Mouse (Mus musculus): ENCODE data around the gene Stx6.
A peak's percentile ranks its signal among the peaks of the same experiment; 100 is the strongest.

Stx6 gene

DNA sequence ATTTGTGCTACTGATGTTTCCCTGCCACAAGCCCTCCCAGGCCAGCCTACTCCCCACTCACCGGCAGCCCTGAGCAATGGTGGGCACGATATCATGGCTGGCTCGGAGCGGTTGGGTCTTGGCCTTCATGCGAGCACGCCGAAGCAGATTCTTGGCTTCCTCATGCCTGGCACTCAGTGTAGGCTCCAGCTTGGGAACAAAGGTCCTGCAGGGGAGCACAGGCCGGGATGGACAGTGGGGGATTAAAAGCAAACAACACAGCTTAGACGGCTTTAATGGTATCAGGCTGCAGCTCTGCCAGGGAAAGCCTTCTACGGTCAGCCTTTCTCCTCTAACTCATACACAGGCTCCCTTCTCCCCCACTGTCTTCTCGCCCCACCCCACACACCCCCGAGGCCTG, 73.9 kb downstream of the Stx6 start:
- DNase-seq (ENCODE audit: extremely low read depth, insufficient read length, low spot score) = no peak

DNA sequence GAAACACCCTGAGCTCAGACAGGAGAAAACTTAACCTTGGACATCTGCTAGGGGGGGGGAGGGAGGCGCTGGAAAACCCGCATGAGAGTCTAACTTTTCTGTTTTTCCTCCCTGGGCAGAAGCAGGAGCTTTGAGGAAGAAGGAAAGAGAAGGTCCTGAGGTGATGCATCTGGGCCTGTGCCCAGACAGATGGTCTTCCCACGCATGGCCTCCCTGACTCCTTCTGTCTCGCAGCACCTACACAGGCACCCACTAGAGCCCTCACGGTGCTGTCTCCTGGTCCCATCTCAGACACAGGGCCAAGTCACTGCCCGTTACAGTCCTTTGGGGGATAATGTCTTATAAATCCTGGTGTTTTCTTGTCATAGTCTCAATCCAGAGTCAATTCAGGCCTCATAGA, 74.3 kb downstream of the Stx6 start:
- no peak for DNase-seq (ENCODE audit: extremely low read depth, insufficient read length, low spot score)

DNA sequence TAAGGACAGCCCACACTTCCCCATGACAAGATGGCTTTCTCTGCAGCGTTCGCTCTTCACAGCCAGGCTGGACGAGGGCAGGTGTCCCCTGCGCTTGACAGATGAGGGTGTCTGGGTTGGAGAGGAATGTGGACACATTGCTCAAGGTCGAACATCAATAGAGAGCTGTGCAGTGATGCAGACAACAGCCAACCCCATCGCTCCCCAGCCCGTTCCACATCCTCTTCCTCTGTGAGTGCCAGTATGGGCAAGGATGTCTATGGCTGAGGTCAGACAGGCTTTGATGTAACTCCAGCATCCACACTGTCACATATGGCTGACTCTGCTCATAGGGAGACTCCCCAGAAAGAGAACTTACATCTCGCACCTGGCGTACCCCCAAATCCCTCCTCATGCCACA, 74.9 kb downstream of the Stx6 start:
- no peak for DNase-seq (ENCODE audit: extremely low read depth, insufficient read length, low spot score)

DNA sequence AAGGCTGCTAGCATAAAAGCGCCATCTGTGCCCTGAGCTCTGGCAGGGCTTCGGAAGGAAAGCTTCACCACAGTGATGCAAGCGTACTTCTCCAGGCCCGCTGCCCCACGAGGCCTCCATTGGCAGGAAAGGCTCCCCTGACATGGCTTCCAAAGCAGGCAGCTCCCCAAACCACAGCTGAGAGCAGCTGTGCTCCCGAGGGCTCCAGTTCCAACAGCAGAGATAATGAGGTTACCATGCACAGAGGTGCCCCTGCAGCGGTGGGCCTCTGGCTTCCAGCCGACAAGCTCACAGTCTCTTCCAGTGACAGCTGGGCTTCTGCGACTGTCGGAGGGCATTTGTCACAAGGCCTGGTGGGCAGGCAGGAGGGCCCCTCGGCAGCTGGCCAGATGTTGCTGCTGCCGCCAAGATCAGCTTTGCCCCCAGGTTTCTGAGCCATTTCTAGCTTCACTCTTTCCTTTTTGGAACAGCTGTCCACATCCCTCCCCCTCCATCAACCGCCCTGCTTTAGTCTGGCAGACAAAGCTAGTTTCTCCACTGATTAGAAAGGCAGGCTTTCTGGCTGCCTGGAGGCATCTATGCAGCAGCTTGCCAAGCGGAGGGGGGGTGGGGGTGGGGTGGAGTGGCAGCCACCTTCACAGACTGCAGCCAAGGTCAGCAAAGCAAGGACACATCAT, 75.6 kb downstream of the Stx6 start:
- DNase-seq (ENCODE audit: extremely low read depth, insufficient read length, low spot score) = peak; percentile 63

DNA sequence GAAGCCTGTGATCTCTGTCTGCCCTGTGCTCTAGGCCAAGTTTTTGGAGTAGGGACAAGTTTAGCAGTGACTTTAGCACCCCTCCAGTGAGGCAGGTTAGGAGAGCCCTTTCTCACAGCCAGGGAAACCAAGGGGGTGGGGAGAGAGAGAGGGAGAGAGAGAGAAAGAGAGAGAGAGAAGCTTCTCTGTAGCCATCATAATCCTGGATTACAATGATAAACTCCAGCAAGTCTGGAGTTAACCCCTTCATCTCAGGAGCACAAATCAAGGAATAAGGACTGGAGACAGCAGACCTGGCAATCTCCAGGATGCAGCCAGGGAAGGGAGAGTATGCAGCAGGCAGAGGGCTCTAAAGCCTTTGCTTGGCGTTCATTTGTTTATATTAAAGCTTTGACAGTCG, 77.1 kb downstream of the Stx6 start:
- no peak for DNase-seq (ENCODE audit: extremely low read depth, insufficient read length, low spot score)

DNA sequence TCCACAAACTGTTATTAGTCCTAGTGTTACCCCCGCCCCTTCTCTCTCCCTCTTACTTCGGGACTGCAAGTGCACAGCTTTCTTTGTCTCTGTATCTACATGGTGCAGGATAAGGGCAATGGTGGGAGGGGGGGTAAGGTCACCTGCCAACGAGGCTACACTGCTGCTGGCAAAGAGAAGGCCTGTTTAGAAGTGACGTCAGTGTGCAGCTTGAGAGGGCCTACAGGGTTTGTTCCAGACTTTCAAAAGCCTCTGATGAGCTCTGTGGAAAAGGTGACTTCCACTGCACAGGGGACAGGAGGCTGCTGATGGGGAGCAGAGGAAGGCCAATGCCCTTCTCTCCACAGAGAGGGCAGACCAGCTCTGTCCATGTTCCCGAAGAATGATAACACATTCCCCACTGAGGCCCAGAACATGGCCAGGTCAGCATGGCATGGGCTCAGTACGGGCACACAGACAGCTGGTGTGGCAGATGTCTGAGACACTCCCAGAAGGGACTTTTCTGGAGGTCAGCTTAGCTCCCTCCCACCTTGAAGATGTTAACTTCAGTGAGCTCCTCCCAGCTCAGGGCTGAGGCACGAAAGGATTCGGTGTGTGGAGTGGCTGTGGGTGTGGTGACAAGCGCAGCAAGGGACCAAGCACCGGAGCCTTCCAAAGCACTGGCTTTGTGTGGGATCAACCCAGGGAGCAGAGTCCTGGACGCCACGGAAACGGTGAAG, 78.0 kb downstream of the Stx6 start:
- DNase-seq (ENCODE audit: extremely low read depth, insufficient read length, low spot score) = no peak

DNA sequence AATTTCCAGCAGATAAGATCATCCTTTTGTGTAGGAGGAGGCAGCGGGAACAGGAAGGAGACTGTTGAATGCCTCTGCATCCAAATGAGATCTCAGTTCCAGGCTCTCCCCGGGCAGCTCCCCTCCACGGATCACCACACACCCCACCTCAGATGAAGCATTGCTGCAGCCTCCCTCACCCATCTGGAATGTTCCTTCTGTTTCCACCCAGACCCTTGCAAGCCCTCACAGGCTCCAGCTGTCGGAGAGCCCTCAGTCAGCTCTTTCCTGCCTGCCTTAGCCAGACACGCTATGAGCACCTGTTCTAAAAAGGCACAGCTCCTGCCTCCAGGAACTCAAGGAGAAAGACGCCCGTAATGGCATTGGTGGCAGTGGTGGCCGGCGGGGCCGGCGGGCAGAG, 78.9 kb downstream of the Stx6 start:
- DNase-seq (ENCODE audit: extremely low read depth, insufficient read length, low spot score) = no peak

DNA sequence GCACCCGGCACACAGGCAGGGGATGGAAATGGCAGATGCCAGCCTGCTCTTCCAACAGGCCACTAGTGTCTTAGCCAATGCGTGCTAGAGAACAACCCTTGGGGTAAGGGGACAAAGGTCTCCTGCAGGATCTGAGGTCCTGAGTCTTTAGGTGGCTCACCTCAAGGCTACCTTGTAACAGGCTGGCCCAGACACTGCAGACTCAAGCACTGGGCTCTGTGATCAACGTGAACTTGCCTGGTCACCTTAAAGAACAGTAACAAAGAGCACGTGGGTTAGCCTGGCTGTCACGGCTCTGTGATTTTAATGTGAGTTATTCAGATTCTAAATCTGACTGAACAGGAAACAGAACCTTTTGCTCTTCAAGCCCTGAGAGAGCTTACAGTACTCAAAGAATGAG, 79.6 kb downstream of the Stx6 start:
- DNase-seq (ENCODE audit: extremely low read depth, insufficient read length, low spot score) = no peak

DNA sequence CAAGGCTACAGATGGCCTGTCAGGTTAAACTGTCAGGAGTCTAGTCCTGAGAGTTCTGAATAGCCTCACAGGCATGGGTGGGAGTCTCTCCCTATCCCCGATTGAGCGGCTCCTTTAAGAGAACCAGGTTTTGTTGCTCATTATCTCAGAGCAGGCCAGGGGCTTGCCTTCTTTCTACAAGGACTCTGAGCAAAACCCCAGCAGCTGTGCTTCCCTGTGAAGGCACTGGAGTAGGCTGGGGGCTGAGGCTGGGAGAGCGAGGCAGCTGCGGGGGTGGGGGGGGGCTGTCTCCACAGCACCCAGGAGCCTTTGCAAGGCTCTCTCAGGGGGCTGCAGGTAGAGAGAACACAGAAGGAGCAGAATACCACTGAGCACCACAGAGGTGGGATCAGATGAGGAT, 80.7 kb downstream of the Stx6 start:
- no peak for DNase-seq (ENCODE audit: extremely low read depth, insufficient read length, low spot score)

DNA sequence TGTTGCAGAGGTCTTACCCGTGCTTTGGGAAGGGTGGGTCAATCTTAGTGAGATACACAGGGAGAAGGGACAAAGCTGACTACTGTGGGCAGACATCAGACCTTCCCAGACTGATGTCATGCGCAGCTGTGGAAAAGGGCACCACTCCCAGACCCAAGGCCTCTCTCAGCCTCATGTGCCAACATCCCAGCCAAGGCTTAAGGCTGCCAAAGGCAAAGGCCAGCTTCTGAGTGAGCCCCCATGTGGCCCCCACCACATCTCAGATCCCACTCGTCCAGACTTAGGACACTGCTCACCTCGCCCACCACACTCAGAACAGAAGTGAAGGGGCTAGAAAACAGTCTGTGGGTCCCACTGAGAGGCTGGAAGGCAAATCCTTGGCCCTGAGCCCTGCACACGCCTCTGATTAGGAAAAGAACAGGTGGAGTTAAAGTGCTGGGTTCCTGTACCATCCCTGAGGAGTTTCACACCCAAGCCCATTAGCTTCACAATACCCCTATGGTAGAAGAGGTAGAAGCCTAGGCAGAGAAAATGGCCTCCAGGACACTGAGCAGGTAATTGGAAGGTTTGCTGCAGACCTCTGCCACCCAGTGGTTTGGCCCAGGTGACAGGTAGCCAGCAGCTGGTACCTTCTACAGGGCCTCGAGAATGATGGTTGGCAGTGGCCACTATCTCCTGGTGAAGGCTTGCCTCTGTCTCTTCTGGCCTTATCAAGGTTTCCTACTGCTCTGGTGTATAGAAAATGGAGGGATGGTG, 81.6 kb downstream of the Stx6 start:
- no peak for DNase-seq (ENCODE audit: extremely low read depth, insufficient read length, low spot score)

DNA sequence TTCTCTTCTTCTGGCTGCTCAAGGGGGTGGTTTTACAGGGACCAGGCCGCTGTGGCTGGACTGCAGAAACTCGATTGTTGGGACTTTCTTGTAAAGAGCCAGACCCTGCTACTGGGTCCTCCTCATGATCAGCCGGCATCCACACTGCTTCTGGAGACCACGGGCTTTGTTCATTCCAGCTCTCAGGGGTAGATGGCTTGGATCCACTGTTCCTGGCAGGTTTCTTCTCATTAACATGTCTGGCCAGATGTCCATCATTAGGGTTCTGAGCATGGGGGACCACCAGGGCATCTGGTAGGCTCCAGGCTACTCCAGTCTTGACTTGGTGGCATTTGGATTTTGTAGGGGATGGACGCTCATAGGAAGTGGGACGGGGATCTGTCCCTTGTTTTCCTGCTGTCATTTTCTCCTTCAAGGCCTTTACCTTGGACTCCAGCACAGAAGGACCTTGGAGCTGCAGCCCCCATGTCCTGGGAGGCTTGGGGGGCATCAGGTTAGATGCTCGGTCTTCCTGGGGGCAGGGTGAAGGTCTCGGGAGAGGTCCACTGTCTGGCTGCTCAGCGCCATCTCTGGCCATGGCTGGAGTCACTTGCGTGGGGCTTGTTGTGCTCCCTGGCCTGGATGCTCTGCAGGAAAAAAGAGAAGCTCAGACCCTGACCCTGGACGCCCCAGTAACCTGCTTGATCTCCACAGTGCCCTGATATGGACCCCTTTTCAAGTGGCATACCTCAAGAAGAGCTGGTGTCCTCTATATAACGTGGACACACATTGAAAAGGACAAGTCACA, 83.4 kb downstream of the Stx6 start:
- DNase-seq (ENCODE audit: extremely low read depth, insufficient read length, low spot score) = no peak

DNA sequence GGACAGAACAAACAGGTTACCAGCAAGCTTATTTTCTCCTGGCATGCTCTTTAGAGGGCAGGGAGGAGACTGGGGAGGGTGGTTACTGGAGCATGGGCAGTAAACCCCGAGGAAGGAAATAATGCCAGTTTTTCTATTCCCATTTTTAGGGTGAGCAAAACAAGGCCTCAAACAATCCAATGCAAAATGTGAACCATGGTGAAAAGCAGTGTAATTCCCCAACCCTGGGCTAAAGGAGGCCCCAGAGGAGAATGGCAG, 83.9 kb downstream of the Stx6 start:
- DNase-seq (ENCODE audit: extremely low read depth, insufficient read length, low spot score) = no peak

DNA sequence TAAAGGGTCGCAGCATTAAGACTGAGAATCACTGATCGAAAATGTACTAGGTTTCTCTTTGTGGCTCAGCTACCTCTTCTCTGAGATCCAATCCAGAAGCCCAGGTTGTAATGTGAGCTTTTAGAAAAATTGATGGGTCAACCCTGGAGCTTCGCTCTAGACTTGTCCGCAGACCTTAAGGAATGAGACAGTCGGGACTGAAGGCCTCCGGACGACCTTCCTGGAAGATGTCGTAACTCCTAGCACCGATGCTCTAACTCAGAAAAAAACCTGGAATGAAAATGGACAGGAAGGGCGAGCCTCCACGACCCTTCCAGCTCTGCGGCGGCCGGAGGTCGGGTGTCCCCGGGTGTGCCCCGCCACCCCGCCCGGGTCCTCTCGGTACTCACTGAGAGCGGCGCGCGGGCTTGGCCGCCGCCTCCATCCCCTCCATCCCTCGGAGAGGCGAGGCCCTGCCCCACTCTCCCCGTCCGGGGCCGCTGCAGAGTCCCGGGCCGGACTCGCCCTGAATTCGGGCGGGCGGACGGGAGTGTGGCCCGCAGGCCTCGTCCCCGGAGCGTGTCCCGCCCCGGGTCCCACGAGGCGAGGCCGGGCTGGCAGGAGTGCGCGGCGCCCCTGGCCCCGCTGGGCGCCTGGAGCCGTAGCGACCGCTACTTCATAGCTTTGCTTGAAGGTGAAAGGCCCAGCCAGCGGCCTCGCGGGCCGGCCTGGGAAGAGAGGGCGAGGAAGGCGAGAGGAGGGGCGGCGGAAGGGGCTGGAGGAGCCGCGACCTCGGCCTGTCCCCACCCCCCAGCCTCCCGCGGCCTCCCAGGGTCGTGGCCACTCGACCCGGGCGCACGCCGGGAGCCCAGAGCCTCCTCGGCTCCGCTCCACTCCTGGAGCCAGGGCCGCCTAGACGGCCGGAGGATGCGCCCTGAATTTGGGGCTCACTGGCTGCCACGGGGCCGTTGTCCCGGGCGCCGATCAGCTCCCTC, 85.6 kb downstream of the Stx6 start, which contains the start of gene BC034090:
BC034090 (minus strand) TSS at position 648 of the 974 bp plus-strand sequence.
- no peak for DNase-seq (ENCODE audit: extremely low read depth, insufficient read length, low spot score)

DNA sequence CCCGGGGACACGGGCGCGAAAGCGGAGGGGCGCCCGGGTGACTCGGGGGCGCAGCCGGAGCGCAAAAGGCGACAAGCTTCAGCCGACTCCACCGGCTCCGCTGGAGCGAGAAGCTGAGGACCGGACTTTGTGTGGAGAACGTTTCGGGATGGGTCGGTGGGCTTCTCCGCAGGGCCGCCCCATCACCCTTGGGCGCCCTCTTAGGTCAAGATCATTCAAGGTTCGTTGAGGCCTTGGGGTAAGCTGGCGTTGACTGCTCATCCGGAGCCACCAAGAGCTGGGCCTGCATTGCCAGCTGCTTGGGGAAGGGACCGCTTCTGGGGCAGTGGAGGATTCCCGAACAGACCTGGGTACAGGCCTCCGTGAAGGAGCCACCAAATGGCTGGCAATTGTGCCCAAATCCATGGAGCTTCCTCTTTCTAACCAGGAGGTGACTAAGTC, 86.3 kb downstream of the Stx6 start:
- DNase-seq (ENCODE audit: extremely low read depth, insufficient read length, low spot score) = no peak

DNA sequence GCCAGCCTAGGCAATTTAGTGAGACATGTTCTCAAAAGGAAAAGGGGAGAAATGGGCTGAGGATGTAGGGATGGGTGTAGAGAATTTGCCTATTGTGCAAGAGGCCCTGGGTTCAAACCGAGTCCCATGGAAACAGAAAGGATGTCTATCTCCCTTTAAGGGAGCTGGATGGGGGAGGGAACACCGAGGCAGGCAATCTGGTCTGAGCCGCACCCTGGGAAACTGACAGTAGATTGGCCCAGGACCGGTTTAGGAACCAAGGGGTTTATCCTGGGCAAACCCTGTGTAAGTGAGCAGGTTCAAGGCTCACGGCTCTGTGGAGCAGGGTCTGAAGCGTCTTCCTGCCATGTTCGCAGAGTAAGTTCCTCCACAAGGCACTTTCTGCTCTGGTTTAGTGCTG, 87.0 kb downstream of the Stx6 start:
- DNase-seq (ENCODE audit: extremely low read depth, insufficient read length, low spot score) = no peak

DNA sequence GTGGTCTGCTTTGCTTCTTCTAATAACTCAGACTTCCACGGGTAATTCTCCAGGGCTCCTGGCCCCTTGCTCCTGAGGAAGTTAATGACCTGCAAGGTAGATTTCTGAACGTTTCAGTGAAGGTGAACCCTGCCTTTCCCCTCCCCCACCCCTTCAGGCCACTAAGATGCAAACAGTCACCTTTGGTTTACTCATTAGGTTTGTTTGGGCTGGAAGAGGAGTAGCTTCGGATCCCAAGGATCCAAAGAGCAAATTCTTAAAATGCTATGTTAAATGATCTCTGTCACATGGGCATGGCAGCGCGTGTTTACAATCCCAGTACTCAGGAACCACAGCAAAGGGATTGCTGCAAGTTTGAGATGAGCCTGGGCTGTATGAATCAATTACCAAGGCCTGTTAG, 88.9 kb downstream of the Stx6 start:
- no peak for DNase-seq (ENCODE audit: extremely low read depth, insufficient read length, low spot score)

DNA sequence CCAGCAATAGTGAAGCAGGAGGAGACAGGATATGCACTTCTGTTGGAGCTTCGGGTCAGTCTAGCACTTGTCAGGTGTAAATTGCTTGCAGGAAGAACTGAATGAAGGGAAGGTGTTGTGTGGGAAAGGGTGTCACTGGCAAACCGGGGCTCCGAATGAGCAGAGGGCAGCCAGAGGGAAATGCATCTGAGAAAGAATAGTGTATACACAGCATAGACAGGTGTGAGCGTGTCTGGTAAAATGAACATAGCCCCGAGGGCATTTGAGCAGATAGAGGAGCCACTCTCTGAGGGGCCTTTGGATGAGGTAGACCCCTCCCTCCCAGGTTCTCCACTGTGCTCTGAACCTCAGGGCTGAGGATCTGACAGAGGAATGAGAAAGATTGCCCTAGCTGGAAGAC, 89.5 kb downstream of the Stx6 start:
- no peak for DNase-seq (ENCODE audit: extremely low read depth, insufficient read length, low spot score)

DNA sequence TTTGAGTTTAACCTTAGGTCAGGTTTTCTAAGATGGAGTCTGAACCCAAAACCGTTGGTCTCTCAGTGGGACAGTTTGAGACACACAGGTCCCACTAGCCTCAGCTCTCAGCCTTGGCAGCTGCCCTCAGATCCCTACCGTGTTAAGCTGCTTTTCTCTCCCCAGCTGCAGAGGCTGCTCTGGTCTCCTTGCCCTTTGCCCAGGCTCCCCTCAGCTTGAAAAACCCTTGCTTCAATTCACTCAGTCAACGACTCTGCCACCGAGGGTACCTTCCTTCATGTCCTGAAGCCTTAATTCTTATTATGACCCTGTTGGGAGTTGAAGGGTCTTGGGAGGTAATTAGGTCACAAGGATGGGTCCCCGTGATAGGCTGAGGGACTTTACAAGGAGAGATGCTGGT, 91.4 kb downstream of the Stx6 start:
- DNase-seq (ENCODE audit: extremely low read depth, insufficient read length, low spot score) = no peak

DNA sequence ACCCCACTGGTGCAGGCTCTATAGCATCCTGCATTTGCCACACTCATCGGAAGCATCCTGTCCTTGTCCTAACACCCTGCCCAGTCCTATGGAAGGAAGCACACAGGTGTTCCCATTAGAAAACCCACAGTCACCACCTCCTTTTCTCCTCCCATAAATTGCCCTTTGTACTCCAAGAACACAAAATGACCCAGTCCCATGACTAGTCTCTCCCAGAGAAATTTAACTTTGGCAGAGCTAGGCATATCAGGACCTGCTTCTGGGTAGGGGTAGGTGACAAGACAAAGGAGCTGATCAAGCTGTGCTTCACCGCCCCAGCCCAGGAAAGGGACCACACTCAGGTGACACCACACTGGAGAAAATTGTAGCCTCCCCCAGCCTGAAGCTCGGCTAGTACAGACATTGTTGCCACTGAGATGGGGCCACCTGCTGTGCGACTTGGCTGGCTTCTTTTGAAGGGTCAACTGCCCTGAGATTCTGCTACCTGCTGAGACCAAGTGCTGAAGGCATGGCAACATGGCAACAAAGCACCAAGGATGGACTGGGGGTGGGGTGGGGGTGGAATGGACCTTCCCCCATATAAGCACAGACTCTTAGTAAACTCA, 92.1 kb downstream of the Stx6 start:
- no peak for DNase-seq (ENCODE audit: extremely low read depth, insufficient read length, low spot score)

DNA sequence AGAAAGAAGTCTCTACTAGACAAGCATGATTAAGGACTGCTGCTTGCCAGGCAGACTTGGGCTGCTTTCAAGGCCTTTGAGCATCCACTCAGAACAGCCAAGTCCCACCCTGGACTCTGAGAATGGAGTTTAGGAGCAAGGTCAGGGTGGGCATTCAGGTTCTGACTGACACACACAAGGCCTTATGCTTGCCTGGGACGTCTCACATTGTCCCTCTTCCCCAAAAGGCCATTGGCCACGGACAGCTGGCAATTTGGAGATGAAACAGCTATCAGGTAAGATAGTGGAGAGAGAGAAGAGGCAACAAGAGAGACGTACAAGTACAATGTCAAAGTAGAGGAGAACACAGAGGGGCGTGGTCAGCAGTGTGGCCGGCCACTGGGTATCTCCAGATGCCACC, 93.1 kb downstream of the Stx6 start:
- DNase-seq (ENCODE audit: extremely low read depth, insufficient read length, low spot score) = no peak
